Mouse (Mus musculus): ENCODE results near the gene Ube2h.
A peak's percentile ranks its signal among the peaks of the same experiment; 100 is the strongest.

The Ube2h gene

DNA sequence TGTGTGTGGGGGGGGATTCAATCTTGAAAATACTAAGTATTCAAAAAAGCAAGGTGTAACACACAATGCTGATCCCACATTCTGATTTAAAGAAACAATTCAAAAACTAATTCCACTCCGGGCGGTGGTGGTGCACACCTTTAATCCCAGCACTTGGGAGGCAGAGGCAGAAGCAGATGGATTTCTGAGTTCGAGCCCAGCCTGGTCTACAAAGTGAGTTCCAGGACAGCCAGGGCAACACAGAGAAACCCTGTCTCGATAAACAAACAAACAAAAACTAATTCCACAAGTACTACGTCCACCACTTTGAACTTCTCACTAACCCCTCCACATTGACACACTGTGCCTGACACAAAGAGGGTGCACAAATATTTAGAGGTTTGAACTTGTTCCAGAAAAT lies 4.7 kb downstream of the Ube2h start:
- DNase-seq (ENCODE audit: low spot score in 2 of 2) = no peak

DNA sequence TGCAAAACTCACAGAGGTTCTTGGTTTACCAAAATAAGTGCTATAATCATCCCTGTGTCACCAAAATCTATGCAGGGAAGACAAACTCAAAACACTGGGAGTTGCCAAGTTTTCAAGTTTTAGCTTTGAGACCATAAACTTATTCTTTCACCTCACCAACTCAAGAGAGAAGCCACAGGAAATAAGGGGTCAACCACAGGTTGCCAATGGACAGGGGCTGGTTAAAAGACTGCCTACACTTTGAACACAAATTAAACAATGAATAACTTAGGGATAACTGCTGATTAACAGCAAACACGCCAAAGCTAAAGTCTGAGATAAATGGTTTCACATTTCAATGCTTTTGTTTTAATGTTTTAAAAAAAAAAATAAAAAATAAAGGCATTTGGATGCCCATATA lies 5.2 kb downstream of the Ube2h start:
- no peak for DNase-seq (ENCODE audit: low spot score in 2 of 2)

DNA sequence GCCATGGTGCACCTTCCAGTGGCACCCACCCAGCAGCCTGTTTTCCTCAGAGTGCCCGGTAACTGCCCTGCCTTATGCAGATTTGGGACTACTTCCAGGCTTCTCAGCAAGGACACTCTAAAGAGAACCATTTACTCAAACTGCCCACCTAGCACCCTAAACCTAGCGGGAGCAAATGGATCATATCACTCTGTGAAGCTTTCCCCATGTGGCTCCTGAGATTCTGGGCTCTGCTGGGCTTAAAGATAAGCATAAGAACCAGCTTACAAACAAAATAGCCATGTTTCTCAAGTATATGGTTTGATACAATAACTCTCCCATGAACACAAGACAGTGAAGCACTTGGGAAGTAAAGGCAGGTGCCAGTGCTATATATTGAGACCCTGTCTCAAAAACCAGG lies 11.8 kb downstream of the Ube2h start:
- DNase-seq (ENCODE audit: low spot score in 2 of 2) = no peak

DNA sequence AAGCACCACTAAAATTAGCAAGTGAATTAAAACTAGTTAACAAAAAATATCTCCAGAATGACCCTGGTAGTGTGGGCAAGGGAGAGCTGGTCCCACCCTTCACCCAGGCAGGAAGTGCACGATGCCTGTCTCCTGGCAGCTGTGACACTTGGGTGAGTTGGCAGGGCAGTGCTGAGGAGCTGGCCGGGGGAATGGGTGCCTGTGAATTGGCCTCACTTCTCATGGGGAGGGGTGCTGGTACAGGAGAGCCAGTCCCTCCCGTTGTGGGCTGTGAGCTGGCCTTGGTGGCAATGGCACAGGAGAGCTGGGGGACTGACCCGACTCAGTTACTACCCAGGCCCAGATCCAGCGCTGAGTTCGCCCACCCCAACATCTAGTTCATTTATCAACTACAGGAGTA lies 16.4 kb downstream of the Ube2h start:
- DNase-seq (ENCODE audit: low spot score in 2 of 2) = peak; percentile 34 to 48

DNA sequence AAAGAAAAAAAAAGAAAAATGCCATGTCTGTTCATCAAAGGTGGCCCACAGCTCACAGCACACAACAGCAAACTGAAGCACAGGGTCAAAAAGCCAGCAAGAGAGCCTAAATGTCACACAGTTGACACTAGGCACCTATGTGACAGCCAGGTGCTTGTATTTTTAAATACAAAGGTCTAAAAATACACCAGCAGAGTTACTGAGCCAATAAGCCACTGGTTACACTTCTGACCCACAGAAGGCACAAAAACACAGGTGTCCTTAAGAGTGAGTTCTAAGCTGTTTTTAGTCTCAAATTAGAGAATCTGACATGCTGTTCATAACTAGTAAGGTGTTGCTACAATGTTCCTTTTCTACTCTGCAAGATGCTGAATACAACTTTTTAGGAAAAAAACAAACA lies 17.7 kb downstream of the Ube2h start:
- DNase-seq (ENCODE audit: low spot score in 2 of 2) = no peak

DNA sequence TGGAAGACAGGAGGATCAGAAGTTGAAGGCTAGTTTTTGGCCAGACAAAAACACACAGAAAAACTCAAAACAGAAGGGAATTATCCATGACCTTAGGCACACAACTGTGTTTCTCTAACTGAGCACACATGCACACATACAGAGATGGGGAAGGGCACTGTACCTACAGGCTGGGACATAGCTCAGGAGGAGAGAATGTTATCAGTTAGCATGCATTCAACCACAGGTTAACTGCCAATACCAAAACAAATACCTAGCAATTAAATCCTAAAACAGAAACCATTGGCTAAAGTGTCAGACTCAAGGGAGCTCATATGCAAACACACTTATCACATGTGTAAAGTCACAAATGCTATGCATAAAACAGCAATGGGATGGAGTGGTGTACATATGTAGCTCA lies 20.2 kb downstream of the Ube2h start:
- DNase-seq (ENCODE audit: low spot score in 2 of 2) = no peak

DNA sequence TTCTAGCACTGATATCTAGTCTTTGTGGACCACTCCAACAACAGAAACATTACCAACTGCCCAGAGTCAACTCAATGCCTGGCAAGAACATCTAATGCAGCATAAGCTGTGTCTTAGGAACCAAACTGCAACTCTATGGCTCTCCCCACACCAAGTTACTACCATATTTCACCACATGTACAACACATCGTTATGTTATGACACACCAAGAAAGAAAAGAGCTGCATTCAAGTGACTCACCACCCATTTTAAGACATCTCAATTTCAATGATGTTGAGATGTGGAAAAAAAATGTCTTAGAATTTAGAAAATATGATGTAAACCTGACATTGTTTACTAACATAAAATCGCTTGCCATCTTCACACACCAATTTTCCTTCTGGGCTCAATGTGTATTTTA lies 22.0 kb downstream of the Ube2h start:
- DNase-seq (ENCODE audit: low spot score in 2 of 2) = no peak

DNA sequence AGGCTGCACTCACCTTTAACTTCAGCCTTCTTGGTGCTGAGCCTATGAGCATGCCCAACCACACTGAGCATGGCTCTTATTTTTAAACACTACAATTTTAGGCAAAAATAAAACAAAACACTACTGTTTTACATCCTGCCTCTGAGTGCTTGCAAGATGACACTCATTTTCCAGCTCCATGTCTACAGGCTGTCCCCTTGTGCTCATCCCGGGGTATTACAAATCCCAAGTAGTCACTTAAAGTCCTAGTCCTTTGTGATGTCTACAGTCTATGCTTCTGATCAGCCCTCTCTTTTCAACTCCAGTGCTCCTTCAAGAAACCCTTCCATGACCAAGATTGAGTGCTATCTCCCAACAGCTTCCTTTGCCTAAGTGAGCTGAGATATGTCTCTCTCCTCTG lies 26.0 kb downstream of the Ube2h start:
- no peak for DNase-seq (ENCODE audit: low spot score in 2 of 2)

DNA sequence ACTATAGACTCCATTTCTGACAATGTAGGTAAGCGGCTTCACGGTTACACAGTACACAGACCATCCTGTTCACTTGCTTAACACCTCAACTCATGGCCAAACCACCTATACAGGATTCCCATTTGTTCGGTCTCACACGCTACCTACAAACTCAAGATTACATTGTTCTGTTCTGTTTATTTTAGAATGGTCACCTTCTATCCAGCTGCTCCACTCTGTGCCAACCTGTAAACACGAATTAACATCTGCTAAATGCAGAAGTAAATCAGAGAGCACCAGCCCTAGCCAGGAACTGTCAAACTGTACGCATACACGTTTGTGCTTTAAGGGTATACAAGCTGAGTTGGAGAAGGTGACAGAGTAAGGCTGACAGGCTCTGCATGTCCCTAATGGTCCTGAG lies 27.5 kb downstream of the Ube2h start:
- no peak for DNase-seq (ENCODE audit: low spot score in 2 of 2)

DNA sequence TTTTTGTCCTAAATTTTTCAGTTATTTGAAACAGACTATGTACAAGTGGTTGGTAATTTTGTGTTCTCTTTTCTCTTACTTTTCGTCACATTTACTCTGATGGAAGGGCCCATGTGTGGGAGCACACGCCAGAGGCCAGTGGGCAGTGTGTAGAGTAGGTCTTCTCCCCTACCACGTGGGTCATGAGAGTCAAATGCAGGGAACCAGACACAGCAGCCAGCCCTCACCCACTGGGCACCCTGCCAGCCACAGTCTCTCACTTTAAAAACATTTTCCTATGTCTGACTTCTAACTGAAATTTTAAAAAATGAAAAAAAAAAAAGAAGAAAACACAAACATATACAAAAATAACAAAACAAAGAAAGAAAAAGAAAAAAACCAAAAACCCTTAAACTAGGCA lies 28.0 kb downstream of the Ube2h start:
- DNase-seq (ENCODE audit: low spot score in 2 of 2) = peak in 1 of 2 experiments; percentile 42

DNA sequence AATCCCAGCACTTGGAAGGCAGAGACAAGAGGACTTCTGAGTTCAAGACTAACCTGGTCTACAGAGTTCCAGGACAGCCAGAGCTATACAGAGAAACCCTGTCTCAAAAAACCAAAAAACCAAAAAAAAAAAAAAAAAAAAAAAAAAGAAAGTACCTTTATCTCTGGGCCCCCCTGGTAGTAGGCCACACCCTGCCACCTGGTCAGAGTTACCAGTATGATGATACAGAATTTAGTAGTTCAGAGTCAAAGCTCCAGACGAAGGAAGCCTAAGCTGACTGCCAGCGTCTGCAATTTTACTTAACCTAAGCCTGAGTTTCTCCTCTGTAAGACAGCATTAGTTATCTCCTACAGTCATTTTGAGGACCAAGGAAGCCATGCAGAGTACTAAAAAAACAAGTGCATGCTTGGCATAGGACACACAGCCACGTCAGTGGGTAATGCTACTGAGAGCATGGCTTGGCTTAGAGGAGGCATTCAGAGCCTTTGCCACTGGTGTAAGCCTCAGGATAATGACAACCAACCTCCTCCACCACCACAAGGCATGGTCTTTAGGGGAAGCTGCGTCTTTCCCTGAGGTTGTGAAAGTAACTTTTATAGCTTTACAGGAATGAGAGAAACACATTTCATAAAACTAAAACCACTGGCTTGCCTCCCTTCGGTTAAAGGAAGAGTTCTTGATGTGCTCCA lies 29.0 kb downstream of the Ube2h start:
- no peak for DNase-seq (ENCODE audit: low spot score in 2 of 2)

DNA sequence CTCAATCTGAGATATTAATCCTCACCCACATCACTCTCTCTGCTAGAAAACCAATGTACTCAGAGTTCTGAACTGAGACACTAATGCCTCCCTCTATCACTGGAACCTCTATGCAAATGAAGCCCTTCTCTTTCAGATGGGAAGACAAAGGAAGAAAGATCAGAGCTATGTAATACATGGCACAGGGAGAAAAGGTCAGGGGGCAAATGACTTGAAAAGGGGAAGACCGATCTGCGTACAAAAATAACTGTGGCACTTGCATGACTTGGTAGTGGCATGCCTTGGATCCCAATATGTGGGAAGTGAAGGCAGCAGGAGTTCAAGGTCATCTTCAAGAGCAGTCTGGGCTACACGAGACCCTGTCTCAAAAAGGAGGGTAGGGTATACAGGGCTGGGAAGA lies 31.4 kb downstream of the Ube2h start:
- no peak for DNase-seq (ENCODE audit: low spot score in 2 of 2)

DNA sequence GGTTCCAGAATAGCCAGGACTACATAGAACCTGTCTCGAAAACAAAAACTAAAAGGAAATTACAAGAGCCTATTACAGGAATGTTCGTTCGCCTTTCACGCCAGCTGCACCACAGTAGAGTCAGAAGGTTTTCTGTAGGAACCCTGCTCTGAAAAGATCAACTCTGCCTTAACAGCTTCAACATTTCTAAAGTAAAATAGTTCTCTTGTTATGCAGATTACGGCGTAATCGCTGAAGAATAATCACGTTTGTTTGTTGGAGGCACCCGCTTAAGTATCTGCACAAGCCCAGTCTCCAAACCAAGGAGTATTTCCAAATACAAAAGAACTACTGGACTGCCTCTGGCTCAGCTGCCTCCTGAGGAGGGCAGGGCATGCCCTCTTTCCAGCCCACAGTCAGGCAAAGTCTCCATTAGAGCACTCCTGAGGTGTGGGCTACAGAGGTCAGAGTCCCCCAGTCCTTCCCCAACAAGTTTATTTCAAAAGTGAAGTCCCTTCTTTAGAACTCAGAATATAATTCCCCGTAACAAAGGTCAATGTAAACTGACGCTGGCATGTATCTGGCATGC lies 31.9 kb downstream of the Ube2h start:
- no peak for DNase-seq (ENCODE audit: low spot score in 2 of 2)

DNA sequence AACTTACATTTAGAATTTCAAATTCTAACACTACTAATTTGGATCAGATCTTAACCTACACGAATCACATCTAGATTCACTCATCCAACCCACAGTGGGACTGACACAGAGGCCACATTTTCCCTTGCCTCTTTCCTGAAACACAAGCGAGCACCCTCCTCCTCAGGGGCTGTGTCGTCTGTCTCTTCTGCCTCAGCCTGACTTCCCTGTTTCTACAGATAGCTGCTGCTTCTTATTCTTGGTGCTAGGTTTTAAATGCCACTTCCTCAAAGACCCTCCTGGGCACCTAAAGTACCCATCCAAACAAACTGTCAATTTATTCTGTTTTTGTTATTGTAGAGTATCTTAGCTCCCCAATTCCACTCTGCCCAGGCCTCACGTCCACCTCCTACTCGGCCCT lies 34.5 kb downstream of the Ube2h start:
- DNase-seq (ENCODE audit: low spot score in 2 of 2) = no peak

DNA sequence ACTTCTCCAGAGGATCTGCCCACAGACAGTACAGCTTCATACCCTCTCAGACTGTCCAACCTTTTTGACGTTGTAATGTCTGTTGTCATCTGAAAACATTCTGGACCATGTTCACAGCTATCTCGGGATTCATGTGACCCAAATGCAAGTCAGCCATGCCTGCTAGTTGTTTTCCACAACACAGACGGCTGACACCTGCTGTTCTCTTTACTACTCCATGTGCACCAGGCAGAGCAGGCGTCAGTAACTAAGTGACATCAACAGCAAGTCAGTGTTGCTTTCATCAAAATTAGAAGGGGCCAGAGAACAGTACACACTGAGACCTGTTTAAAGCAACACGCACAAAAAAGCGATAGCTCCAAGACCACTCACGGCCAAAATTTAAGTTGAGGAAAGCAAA lies 36.9 kb downstream of the Ube2h start:
- no peak for DNase-seq (ENCODE audit: low spot score in 2 of 2)

DNA sequence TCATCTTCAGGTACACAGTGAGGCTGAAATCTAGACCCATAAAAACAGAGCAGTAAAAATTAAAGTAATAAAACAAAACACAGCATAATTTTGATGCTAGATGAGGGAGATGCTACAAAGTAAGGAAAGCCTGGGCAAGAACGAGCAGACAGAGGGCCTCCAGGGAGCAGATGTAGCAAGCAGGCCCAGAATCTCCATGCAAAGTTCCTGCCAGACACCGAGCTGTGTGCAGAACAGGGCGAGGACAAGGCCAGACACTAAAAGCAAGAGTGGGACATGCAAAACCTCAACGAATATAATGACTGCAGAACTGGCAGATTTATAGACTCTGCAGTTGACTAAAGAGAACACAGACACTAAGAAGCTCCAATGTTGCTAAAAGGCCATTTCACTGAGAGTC lies 38.9 kb downstream of the Ube2h start:
- no peak for DNase-seq (ENCODE audit: low spot score in 2 of 2)

DNA sequence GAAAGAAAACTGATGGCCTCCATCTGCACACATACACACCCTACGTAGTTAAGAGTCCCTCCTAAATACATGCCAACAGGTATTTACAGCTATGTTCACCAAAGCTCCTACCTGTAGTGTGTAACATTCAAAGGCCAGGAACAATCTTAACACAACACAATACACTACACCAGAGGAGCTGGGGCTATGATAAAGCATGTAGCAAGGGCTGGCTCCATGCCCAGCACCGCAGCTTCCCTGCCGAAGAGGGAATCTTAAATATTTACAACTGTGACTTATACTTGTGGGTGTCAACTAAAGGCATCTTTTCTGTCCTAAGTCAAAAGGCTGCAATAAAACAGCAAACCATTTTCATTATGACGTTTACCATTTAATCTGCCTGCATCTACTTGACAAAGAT lies 41.3 kb downstream of the Ube2h start:
- DNase-seq (ENCODE audit: low spot score in 2 of 2) = no peak

DNA sequence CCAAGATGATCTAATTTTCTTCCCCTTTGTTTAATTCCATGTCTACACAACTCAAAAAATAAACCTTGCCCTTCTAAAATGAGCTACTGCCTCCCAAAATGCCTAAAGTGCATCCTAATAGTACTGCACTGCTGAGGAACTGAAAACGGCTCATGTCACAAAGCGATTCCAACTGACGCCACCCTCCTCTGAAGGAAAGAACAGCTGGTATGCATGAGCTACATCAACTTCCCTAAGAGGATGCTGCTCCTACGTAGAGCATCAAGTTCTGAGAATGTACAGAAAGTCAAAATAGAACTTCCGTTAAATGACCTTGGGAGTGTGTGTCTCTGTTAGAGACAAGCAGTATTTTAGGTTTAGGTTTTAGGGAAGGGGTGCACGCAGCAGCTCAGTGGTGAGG lies 45.1 kb downstream of the Ube2h start:
- no peak for DNase-seq (ENCODE audit: low spot score in 2 of 2)

DNA sequence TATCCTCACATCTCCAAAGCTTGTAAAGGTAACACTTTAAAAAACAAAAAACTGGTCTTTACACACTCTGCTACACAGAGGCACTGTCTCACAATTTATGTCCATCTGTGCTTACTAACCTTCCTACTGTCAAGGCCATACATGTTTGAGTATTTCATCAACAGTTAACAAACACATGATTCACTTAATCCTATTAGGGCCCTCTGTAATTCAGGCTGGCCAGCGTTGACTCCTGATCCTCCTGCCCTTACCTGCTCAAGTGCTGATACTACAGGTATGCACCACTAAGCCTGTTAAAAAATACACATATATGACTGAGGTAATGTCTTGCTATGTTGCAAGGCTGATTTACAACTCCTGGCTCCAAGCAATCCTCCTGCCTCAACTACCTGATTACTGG lies 46.4 kb downstream of the Ube2h start:
- no peak for DNase-seq (ENCODE audit: low spot score in 2 of 2)

DNA sequence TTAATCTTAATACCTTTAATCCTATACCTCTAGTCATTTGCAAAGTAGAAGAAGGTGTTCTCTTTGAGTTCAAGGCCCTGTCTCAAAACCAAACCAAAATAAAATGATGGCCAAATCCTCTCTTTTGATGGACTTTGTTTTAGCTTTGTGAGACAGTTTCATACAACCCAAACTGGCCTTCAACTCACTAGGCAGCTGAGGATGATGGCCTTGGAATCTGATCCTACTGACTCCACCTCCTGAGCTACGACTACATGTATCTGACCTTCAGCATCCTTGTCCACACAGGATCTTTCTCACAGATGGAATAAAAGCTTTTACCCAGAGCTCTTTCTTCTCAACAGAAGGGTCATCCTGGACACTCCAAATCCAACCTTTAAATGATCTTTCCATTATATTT lies 48.5 kb downstream of the Ube2h start:
- no peak for DNase-seq (ENCODE audit: low spot score in 2 of 2)

DNA sequence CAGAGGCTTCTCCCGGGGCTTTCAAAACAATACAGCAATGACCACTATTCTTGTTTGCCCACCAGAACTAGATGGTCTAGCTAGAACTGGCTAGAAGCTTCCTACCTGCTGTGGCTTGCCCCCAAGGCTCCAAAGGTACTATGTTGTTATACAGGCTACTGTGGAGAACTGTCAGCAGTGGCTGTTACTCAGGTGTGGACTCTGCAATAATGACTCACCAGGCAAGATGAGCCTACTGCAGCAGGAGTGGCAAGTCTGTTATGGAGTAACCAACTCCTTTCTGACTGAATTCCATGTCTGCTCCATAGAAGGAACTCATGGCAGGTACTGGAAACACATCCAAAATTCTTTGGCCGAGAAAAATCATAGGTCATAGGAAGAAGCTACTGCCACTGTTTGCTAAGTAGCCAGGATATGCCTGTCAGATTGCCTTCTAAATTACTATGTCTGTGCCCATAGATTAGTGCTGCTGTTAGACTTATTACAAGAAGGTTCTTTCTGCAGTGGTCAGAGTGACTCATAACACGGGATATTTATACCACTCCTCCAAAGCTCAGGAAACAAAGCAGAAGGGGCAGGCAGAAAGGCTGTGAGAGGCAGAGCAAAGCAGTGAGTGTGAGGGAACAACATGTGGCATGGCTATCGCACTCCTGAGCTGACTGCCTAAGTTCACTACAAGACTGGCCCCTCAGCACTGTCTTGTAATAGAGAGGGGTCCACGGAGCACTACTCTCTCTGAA lies 51.9 kb downstream of the Ube2h start:
- no peak for DNase-seq (ENCODE audit: low spot score in 2 of 2)

DNA sequence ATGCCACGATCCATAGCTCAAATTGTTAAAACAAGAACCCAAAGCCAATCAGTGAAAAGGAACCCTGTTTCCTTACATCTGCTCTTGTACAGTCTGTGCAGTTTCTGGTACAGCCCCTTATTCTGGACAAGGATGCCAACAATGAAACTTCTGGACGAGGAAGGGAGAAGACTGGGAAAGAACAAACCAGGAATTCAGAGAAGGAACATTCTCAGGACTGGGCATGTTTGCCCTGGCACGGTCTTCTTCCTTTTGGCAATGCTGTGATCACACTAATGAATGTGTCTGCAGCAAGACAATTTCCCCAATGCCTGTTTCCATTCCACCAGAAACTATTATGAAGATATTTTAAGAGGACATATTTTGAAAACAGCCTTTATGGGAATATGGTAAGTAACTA lies 55.6 kb downstream of the Ube2h start:
- DNase-seq (ENCODE audit: low spot score in 2 of 2) = peak; percentile 37 to 43

DNA sequence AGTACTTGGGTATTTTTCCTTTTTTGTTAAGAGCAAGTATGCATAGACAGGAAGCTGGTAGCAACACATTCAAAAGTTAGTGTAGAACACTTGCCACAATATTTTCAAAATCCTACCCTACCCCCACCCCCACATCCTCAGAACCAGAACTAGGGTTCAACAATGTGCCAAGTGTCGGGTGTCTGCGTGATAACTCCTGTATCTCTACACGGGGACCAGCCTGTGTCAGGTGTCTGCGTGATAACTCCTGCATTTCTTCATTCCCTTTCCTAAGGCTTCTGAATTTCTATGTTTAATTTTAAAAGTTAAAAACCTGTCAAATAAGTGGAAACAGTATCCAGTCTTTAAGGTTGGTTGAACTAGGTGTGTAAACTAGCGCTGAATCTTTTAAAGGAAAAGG lies 58.4 kb downstream of the Ube2h start:
- DNase-seq (ENCODE audit: low spot score in 2 of 2) = no peak
